Mouse (Mus musculus) macrophage (primary cell): ENCODE measurements around the gene Plekhj1. TPM values are rescaled to one million over a fixed set of nuclear protein-coding genes. Genes with fewer than 3 reads are reported as not detected.
"Not testable (repeated sequence)": the region's sequence is repeated elsewhere in the genome, so short reads cannot be mapped to it uniquely, and the experiment has no call there.

ENCODE experiments used
- H3K27ac ChIP-seq: fragments of 350-480 bp; formaldehyde crosslinking; 2 replicates; pipeline ENCODE4 v1.9.0; 2021
- H3K36me3 ChIP-seq: fragments of 350-480 bp; formaldehyde crosslinking; 2 replicates; pipeline ENCODE4 v1.9.0; 2021; ENCODE audit errors: inconsistent target
- H3K4me3 ChIP-seq: fragments of 350-480 bp; formaldehyde crosslinking; 2 replicates; pipeline ENCODE4 v1.9.0; 2021; ENCODE audit errors: inconsistent target
- H3K79me2 ChIP-seq: fragments of 350-480 bp; formaldehyde crosslinking; 2 replicates; pipeline ENCODE4 v1.9.0; 2021; ENCODE audit errors: inconsistent target
- WGBS: methylation state at CpG from one replicate; pipeline ENCODE4 v1.1.7; 2026; ENCODE audit warnings: inconsistent platforms; ENCODE audit not compliant: missing documents; 5-methylcytosine and 5-hydroxymethylcytosine counted together
- polyA plus RNA-seq: library from polyadenylated mRNA; stranded (reverse); fragments of 250-400 nt; gene quantifications from 3 replicates; pipeline ENCODE4 v1.2.4, GENCODE M21; 2018; ENCODE audit warnings: inconsistent platforms

The Plekhj1 gene
- polyA plus RNA-seq, 1 experiment from 2014 or later, result 24.5 TPM

DNA sequence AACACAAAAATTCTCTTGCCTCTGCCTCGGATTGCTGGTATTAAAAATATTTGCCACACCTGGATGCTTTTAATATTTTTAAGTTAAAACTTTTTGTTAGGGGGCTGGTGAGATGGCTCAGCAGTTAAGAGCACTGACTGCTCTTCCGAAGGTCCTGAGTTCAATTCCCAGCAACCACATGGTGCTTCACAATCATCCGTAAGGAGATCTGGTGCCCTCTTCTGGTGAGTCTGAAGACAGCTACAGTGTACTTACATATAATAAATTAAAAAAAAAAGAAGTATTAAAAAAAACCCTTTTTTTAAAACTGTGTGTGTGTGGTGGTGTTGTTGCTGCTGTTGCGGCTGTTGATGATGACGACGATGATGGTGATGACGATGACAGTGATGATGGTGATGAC, 19.5 kb upstream of the Plekhj1 start:
- WGBS, result 81% methylated on average over 7 of the region's 7 CpGs
- H3K4me3 ChIP-seq, H3K27ac ChIP-seq, H3K36me3 ChIP-seq, H3K79me2 ChIP-seq: not testable (repeated sequence)

DNA sequence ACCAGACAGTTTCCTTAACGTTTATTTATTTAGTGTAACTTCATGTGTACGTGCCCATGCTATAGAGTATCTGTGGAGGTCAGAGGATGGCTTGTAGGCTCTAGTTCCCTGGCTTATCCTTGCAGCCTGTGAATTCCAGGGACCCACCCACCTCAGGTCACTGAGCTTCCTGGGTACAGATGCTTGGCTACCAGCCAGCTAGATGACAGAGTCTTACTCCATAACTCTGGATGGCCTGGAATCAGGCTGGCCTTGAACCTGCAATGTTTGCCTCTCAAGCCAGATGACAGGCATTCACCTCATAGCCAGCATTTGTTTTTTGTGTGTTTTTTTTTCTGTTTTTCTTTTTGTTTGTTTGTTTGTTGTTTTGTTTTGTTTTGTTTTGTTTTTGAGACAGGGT, 18.7 kb upstream of the Plekhj1 start:
- H3K4me3 ChIP-seq, result no peak overlapping the region
- H3K36me3 ChIP-seq, result no peaks in the 10 kb centered on the region
- no peaks in the 10 kb centered on the region for H3K79me2 ChIP-seq
- no peak overlapping the region for H3K27ac ChIP-seq
- WGBS, result 81% methylated on average over 2 of the region's 2 CpGs

DNA sequence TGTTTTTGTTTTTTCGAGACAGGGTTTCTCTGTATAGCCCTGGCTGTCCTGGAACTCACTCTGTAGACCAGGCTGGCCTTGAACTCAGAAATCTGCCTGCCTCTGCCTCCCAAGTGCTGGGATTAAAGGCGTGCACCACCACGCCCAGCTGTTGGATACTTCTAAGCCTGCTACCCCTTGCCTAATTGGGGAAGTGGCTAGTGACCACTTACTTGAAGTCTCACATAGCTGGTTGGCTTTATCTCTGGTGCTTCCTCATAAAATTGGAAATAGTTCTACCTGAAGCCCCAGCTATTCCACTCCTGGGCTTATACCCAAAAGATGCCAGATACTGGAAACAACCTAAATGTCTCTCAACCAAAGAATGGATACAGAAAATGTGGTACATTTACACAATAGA, 17.9 kb upstream of the Plekhj1 start:
- H3K4me3 ChIP-seq, H3K79me2 ChIP-seq, H3K36me3 ChIP-seq, H3K27ac ChIP-seq: not testable (repeated sequence)
- WGBS, result 22% methylated on average over 2 of the region's 3 CpGs

DNA sequence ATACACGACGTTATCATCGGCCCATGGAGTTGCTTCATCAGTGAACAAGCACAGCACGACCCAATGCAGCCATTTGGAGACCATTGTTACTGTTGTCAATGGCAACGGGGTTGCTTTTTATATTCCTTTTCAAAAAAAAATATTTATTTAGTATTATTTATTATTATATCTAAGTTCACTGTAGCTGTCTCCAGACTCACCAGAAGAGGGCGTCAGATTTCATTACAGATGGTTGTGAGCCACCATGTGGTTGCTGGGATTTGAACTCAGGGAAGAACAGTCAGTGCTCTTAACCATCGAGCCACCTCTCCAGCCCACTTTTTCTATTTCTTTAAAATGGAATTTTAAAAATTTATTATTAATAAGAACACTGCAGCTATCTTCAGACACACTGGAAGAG, 16.4 kb upstream of the Plekhj1 start:
- WGBS, result 63% methylated on average over 7 of the region's 7 CpGs
- no peaks in the 10 kb centered on the region for H3K36me3 ChIP-seq
- no peaks in the 10 kb centered on the region for H3K79me2 ChIP-seq
- no peak overlapping the region for H3K4me3 ChIP-seq
- H3K27ac ChIP-seq, result no peak overlapping the region

DNA sequence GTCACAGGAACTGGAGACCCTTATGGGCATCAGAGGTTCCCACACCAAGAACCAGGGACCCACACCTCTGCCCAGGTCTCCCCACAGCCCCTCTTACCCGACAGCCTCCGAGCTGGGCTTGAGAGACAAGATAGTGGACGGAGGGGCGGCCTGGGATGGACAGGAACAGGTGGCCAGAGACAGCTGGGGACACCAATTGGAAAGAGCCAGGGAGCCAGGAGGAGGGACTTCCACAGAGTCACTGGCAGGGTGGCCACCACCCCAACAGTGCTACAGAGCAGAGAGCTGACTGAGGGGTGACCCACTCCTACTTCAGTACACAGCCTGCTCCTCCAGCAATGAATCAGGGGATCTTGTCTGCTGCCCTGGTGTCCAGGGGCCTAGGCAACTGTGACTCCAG, 14.9 kb upstream of the Plekhj1 start, which contains the start of gene Jsrp1:
TSS of gene Jsrp1 (minus strand) at position 133 of the 400 bp plus-strand sequence.
- Histone ChIP-seq H3K79me2 (no peaks in the 10 kb centered on the region), H3K36me3 (no peaks in the 10 kb centered on the region), H3K4me3 (no peak within 1 kb of the TSS), H3K27ac (no peak within 1 kb of the TSS)
- WGBS, result 85% methylated on average over 4 of the region's 4 CpGs

DNA sequence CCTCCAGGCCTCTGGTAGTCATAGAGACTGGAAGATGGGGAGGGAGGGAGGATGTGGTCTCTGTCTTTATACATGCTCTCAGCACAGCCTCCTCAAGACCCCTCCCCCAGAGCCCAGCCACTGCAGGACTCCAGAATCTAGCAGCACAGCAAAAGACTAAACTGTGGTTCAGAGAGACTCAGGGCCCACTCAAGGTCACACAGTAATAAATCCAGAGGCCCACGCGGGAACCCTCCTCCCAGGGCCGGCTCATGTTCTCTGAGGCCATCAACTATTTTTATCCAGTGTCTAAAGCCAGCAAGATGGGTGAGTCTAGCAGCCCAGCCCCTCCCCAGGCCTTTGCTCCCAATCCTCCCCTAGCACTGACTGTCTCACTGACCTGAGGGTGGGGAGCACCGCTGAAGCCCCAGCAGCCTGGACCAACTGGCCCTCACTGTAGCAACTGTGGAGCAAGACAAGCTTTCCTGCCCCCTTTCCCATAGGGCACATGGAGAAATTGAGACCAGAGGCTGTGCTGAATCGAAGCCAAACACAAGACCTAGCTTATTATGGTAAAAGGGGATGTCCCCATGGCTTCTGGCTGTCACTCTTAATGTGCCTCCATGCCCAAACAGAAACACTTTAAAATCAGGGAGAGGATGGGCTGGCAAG, 14.1 kb upstream of the Plekhj1 start:
- no peaks in the 10 kb centered on the region for H3K36me3 ChIP-seq
- WGBS, result 67% methylated on average over 5 of the region's 5 CpGs
- no peaks in the 10 kb centered on the region for H3K79me2 ChIP-seq
- no peak overlapping the region for H3K27ac ChIP-seq
- no peak overlapping the region for H3K4me3 ChIP-seq

DNA sequence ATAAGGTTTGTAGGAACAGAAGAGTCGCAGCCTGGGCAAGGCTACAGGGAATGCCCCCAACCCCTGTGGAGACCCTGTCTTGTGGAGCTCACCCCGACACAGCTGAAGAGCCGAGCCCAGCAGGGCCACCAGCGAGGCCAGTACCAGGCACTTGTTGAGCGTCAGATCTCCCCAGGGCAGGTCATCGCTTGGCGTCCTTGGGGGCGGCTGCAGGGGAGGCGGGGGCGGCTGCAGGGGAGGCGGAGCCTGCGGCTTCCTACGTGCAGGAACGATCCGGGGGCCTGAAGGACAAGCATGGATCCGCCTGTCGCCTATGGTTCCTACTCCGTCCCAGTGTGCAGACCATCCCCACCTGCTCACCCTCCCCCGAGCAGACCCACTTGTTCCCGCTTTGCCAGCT, 11.7 kb upstream of the Plekhj1 start:
- Histone ChIP-seq H3K4me3 (no peak overlapping the region), H3K79me2 (no peaks in the 10 kb centered on the region), H3K36me3 (no peaks in the 10 kb centered on the region), H3K27ac (no peak overlapping the region)
- WGBS, result 45% methylated on average over 17 of the region's 20 CpGs

DNA sequence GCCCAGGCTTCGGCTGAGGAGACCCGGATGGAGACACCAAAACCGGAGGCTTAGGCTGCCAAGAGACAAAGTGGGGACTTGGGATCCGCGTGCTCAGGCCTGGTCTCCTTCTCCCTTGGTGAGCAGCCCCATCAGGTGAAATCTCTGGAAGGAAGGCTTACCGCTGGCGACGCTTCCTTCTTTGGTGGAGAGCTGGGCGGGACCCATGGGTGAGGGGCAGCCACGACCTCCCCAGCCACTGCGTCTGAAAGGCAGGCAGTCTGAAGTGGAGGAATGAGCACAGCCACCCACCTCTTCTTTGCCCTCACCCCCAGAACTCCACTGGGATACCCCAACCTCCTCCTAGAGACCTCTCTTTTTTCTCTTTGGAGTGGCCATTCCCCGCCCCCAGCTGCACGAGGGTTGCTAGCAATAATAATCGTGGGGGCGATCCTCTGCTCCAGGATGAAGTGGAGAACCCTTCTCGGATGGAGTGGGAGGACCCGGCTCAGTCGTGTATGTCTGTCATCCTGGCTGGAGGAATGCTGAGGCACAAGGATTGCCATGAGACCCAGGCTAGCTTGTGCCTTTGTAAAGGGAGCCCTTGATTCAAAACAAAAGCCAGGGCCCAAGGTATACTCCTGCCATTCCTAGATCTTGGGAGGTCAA, 10.7 kb upstream of the Plekhj1 start:
- no peak overlapping the region for H3K4me3 ChIP-seq
- no peaks in the 10 kb centered on the region for H3K36me3 ChIP-seq
- WGBS, result 26% methylated on average over 18 of the region's 18 CpGs
- H3K27ac ChIP-seq, result no peak overlapping the region
- no peaks in the 10 kb centered on the region for H3K79me2 ChIP-seq

DNA sequence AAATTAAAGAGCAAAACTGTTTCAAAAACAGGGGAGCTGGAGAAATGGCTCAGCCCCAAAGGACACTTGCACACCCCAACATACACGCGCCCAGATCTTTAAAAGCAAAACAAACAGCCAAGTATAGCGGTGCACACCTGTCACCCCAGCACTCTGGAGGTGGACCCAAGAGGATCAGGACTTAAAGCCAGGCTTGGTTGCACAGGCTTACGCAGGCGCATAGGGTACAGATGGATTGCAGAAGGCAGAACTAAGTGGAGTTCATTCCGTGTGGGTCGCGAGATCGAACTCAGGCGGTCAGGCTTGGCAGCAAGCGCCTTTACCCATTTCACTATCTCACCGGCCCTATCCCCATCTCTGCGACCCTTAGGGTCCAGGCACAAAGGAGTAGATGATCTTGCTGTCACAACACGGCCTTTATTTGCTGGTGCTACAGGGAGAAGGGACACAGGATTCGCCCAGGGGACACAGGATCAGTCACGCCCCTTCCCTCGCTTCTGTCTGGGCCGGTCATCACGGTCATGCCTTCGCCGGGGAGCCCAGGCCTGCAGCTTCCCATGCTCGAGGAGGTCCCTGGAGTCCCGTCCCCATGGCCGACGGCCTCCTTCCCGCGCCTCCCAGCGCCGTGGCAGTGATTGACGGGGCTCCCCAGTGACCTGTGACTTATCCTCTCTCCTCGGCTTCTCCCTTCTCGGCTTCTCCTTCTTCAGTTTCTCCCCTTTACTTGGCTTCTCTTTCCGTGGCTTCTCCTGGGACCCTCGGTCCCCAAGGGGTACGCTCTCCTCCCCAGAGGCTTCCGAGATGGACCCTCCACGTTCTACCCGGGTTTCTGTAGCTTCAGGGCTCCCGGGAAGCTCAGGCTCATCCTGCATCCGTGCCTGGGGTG, 9.9 kb upstream of the Plekhj1 start:
- peaks cover 5% of the 10 kb centered on the region for H3K36me3 ChIP-seq
- WGBS, result 34% methylated on average over 38 of the region's 40 CpGs
- H3K4me3 ChIP-seq, result no peak overlapping the region
- no peaks in the 10 kb centered on the region for H3K79me2 ChIP-seq
- H3K27ac ChIP-seq, result no peak overlapping the region

DNA sequence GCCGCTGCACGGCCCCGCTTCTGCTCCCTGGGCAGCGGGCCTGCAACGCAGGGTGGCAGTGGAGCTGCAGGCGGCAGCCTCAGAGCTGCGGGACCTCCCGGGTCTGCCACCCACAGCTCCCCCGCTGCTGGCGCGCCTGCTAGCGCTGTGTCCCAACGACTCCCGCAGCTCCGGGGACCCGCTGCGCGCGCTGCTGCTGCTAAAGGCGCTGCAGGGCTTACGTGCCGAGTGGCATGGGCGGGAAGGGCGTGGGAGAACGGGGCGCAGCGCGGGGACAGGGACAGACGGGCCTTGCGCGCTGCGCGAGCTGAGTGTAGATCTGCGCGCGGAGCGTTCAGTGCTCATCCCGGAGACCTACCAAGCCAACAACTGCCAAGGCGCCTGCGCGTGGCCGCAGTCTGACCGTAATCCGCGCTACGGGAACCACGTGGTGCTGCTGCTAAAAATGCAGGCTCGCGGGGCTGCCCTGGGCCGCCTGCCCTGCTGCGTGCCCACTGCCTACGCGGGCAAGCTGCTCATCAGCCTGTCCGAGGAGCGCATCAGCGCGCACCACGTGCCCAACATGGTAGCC, 8.7 kb upstream of the Plekhj1 start:
- Histone ChIP-seq H3K36me3 (peaks cover 17% of the 10 kb centered on the region), H3K79me2 (peaks cover 2% of the 10 kb centered on the region; the same call in 1 of the 2 replicates), H3K27ac (no peak overlapping the region), H3K4me3 (no peak overlapping the region)
- WGBS, result 3% methylated on average over 57 of the region's 58 CpGs

DNA sequence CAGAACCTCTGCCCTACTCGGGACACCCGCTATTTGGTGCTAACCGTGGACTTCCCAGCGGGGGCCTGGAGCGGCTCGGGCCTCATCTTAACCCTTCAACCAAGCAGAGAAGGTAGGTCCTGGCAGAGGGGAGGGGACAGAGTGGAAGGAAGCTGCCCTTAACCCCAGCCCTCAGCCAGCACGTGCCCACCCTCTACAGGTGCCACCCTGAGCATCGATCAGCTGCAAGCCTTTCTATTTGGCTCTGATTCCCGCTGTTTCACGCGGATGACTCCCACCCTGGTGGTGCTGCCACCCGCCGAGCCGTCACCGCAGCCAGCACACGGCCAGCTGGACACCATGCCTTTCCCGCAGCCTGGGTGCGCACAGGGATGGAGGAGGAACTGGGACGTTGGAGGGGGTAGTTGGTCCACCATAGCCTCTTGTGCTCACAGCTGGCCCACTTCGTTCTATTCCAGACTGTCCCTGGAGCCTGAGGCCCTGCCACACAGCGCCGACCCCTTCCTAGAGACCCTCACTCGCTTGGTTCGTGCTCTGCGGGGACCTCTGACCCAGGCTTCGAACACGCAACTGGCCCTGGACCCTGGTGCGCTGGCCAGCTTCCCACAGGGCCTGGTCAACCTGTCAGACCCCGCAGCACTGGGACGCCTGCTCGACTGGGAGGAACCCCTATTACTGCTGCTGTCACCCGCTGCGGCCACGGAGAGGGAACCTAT, 8.1 kb upstream of the Plekhj1 start:
- peaks cover 9% of the 10 kb centered on the region for H3K79me2 ChIP-seq
- H3K36me3 ChIP-seq, result peaks cover 23% of the 10 kb centered on the region
- H3K27ac ChIP-seq, result no peak overlapping the region
- no peak overlapping the region for H3K4me3 ChIP-seq
- WGBS, result 69% methylated on average over 31 of the region's 34 CpGs

DNA sequence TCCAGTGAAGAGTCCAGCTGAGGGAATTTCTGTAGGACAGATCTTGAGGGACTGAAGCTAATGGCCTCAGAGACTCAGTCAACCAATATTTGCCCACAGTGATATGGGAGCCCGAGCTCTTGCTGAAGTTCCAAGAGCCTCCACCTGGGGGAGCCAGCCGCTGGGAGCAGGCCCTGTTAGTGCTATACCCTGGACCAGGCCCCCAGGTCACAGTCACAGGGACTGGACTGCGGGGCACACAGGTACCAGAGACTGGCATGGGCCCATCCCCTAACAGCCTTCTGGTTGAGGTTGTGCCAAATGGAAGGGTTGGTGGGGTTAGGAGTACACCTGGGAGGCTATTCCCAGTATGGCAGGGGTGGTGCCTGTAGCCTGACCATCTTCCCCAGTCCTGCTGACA, 7.5 kb upstream of the Plekhj1 start:
- H3K79me2 ChIP-seq, result peaks cover 14% of the 10 kb centered on the region
- no peak overlapping the region for H3K4me3 ChIP-seq
- no peak overlapping the region for H3K27ac ChIP-seq
- 22% methylated on average over 3 of the region's 3 CpGs for WGBS
- peaks cover 29% of the 10 kb centered on the region for H3K36me3 ChIP-seq

DNA sequence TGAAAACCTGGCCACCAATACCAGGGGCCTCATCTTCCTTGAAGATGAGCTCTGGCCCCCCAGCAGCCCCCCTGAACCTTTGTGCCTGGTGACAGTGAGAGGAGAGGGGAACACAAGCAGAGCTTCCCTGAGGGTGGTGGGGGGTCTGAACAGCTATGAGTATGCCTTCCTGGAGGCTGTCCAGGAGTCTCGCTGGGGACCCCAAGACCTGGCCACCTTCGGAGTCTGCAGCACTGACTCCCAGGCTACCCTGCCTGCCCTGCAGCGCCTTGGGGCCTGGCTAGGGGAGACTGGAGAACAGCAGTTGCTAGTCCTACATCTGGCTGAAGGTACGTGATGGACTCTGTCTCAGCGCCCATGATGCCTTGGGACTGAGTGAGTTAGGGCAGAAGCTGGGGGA, 6.9 kb upstream of the Plekhj1 start:
- H3K79me2 ChIP-seq, result peaks cover 20% of the 10 kb centered on the region
- H3K27ac ChIP-seq, result no peak overlapping the region
- H3K36me3 ChIP-seq, result peaks cover 29% of the 10 kb centered on the region
- H3K4me3 ChIP-seq, result no peak overlapping the region
- WGBS, result 100% methylated on average over 5 of the region's 5 CpGs

DNA sequence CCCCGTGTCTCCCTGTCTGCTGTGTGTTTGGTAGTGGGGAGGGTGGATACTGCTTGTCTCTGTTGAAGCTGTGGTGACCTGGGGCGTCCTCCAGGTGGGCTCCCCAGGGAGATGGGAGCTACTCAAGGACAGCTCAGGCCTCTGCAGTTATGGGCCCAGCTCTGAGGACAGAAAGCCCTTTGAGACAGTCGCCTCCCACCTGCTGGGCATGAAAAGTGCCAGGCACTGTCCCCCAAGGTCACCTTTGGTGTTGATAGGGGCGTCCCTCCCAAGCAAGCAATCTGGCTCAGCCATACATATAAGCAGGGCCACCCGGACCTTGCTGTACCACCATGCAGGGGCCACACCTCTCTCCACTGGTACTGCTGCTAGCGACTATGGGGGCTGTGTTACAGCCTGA, 6.5 kb upstream of the Plekhj1 start, which contains the start of gene Amh:
TSS of gene Amh (plus strand) at position 328 of the 400 bp plus-strand sequence.
- peaks cover 29% of the 10 kb centered on the region for H3K36me3 ChIP-seq
- H3K79me2 ChIP-seq, result peaks cover 24% of the 10 kb centered on the region
- WGBS, result 95% methylated on average over 5 of the region's 6 CpGs
- no peak within 1 kb of the TSS for H3K27ac ChIP-seq
- H3K4me3 ChIP-seq, result no peak within 1 kb of the TSS
